Mouse (Mus musculus): ENCODE data around the gene Anxa2. TPM values are rescaled to one million over a fixed set of nuclear protein-coding genes. Genes with fewer than 3 reads are reported as not detected.
A peak's percentile ranks its signal among the peaks of the same experiment; 100 is the strongest.

Gene Anxa2
- polyA plus RNA-seq (2016; fragmentation: Nextera tagmentation; extraction: Ambion mirVana) = 317 and 331 TPM in 2 replicates

- Histone ChIP-seq H3K4me1 (peaks cover 34% of the 10 kb centered on the region), H3K27ac (peak within 1 kb of the TSS; percentile 72), H3K4me2 (replicated peaks) (peak within 1 kb of the TSS; percentile 74), H3K4me3 (peak within 1 kb of the TSS; percentile 48), H3K9me3 (replicated peaks) (no peaks in the 10 kb centered on the region), H3K27me3 (peaks cover 31% of the 10 kb centered on the region), H3K9ac (peak within 1 kb of the TSS; percentile 65), H3K36me3 (no peaks in the 10 kb centered on the region)
- 8% methylated on average over 37 of the region's 37 CpGs for WGBS
- ATAC-seq (ENCODE audit: low FRiP score) = peak; percentile 90
These were observed at the start of gene Anxa2 for GRCm38 (mm10) chr9:69453066-69453900. Gene Anxa2 (plus strand): TSS chr9:69453620.

- Histone ChIP-seq H3K4me1 (no peaks in the 10 kb centered on the region), H3K36me3 (no peaks in the 10 kb centered on the region), H3K9me3 (replicated peaks) (no peaks in the 10 kb centered on the region), H3K4me2 (replicated peaks) (no peak overlapping the region), H3K27ac (no peak overlapping the region), H3K9ac (no peak overlapping the region), H3K27me3 (no peaks in the 10 kb centered on the region), H3K4me3 (no peak overlapping the region)
- 73% methylated on average over 6 of the region's 6 CpGs for whole genome bisulfite sequencing
- ATAC-seq (ENCODE audit: low FRiP score) = no peak
These were observed 48.7 kb upstream of the Anxa2 start for GRCm38 (mm10) chr9:69404671-69405070.

GRCm38 (mm10) chr9:69419476-69419875, 33.9 kb upstream of the Anxa2 start:
- Histone ChIP-seq H3K27ac (no peak overlapping the region), H3K36me3 (peaks cover 27% of the 10 kb centered on the region), H3K9ac (no peak overlapping the region), H3K4me2 (replicated peaks) (no peak overlapping the region), H3K4me1 (no peaks in the 10 kb centered on the region), H3K27me3 (no peaks in the 10 kb centered on the region), H3K4me3 (no peak overlapping the region), H3K9me3 (replicated peaks) (no peaks in the 10 kb centered on the region)
- ATAC-seq (ENCODE audit: low FRiP score) = no peak
- WGBS = 88% methylated on average over 1 of the region's 1 CpGs

GRCm38 (mm10) chr9:69430531-69430930, 22.9 kb upstream of the Anxa2 start:
- no peak for ATAC-seq (ENCODE audit: low FRiP score)
- Histone ChIP-seq H3K9ac (no peak overlapping the region), H3K36me3 (peaks cover 22% of the 10 kb centered on the region; the same call in 1 of the 2 replicates), H3K9me3 (replicated peaks) (no peaks in the 10 kb centered on the region), H3K4me2 (replicated peaks) (no peak overlapping the region), H3K4me3 (no peak overlapping the region), H3K4me1 (peaks cover 17% of the 10 kb centered on the region; the same call in 1 of the 2 replicates), H3K27me3 (no peaks in the 10 kb centered on the region), H3K27ac (0 out of 2 replicates have a peak overlapping the region, but pooled peaks have one; percentile 60)
- WGBS = 88% methylated on average over 3 of the region's 3 CpGs

GRCm38 (mm10) chr9:69431863-69432555, 21.4 kb upstream of the Anxa2 start:
- 22% methylated on average over 6 of the region's 6 CpGs for WGBS
- Histone ChIP-seq H3K4me1 (peaks cover 17% of the 10 kb centered on the region; the same call in 1 of the 2 replicates), H3K4me2 (replicated peaks) (no peak overlapping the region), H3K36me3 (peaks cover 22% of the 10 kb centered on the region; the same call in 1 of the 2 replicates), H3K27me3 (no peaks in the 10 kb centered on the region), H3K9me3 (replicated peaks) (no peaks in the 10 kb centered on the region), H3K9ac (no peak overlapping the region), H3K27ac (peak overlapping the region; percentile 60), H3K4me3 (no peak overlapping the region)
- ATAC-seq (ENCODE audit: low FRiP score) = no peak

GRCm38 (mm10) chr9:69435194-69435593, 18.2 kb upstream of the Anxa2 start:
- WGBS = 73% methylated on average over 10 of the region's 10 CpGs
- Histone ChIP-seq H3K9me3 (replicated peaks) (no peaks in the 10 kb centered on the region), H3K27ac (no peak overlapping the region), H3K4me1 (peaks cover 23% of the 10 kb centered on the region), H3K4me3 (no peak overlapping the region), H3K4me2 (replicated peaks) (no peak overlapping the region), H3K9ac (no peak overlapping the region), H3K27me3 (no peaks in the 10 kb centered on the region), H3K36me3 (0 out of 2 replicates have a peak, but pooled peaks cover 7% of the 10 kb centered on the region)
- ATAC-seq (ENCODE audit: low FRiP score) = no peak

GRCm38 (mm10) chr9:69435662-69436061, 17.8 kb upstream of the Anxa2 start:
- Histone ChIP-seq H3K9me3 (replicated peaks) (no peaks in the 10 kb centered on the region), H3K9ac (no peak overlapping the region), H3K4me2 (replicated peaks) (no peak overlapping the region), H3K27ac (no peak overlapping the region), H3K4me3 (no peak overlapping the region), H3K4me1 (peaks cover 21% of the 10 kb centered on the region), H3K36me3 (0 out of 2 replicates have a peak, but pooled peaks cover 2% of the 10 kb centered on the region), H3K27me3 (no peaks in the 10 kb centered on the region)
- ATAC-seq (ENCODE audit: low FRiP score) = no peak

DNA sequence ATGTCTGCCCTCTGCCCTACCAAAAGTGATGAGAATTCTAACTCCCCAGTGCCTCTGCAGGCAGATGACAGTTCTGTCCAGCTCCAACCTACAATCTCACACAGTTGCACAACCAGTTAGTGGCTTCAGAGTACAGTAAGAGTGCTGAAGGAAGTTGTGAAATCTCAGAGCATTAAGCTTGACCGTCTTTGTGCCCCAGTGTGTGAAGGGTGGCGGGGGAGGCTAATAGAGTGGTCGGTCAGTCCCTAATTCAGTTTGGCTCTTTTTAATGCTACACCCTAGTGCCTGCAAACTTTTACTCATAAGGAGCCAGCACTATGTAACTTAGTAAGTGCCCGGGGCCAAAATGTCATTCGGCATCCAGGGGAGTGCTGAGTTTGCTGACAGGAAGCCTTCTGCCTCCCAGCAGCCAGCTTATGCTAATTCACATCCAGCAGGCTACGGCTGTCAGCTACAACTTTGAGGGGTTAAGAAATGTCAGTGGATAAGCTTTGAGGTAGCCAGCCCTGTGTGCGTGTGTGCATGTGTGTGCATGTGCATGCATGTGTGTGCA, 13.5 kb upstream of the Anxa2 start:
- H3K27me3 ChIP-seq = no peaks in the 10 kb centered on the region
- no peak for ATAC-seq (ENCODE audit: low FRiP score)
- no peak overlapping the region for H3K9ac ChIP-seq
- no peak overlapping the region for H3K27ac ChIP-seq
- H3K4me2 ChIP-seq (replicated peaks) = no peak overlapping the region
- peaks cover 7% of the 10 kb centered on the region for H3K4me1 ChIP-seq
- H3K9me3 ChIP-seq (replicated peaks) = no peaks in the 10 kb centered on the region
- no peaks in the 10 kb centered on the region for H3K36me3 ChIP-seq
- no peak overlapping the region for H3K4me3 ChIP-seq
- WGBS = 26% methylated on average over 7 of the region's 7 CpGs

- no peak overlapping the region for H3K4me2 ChIP-seq (replicated peaks)
- no peak overlapping the region for H3K27ac ChIP-seq
- H3K9me3 ChIP-seq (replicated peaks) = no peaks in the 10 kb centered on the region
- peaks cover 7% of the 10 kb centered on the region for H3K4me1 ChIP-seq
- WGBS = 74% methylated on average over 6 of the region's 6 CpGs
- no peak overlapping the region for H3K9ac ChIP-seq
- H3K27me3 ChIP-seq = no peaks in the 10 kb centered on the region
- no peak overlapping the region for H3K4me3 ChIP-seq
- H3K36me3 ChIP-seq = no peaks in the 10 kb centered on the region
- no peak for ATAC-seq (ENCODE audit: low FRiP score)
These were observed 10.9 kb upstream of the Anxa2 start for GRCm38 (mm10) chr9:69442471-69443038.

DNA sequence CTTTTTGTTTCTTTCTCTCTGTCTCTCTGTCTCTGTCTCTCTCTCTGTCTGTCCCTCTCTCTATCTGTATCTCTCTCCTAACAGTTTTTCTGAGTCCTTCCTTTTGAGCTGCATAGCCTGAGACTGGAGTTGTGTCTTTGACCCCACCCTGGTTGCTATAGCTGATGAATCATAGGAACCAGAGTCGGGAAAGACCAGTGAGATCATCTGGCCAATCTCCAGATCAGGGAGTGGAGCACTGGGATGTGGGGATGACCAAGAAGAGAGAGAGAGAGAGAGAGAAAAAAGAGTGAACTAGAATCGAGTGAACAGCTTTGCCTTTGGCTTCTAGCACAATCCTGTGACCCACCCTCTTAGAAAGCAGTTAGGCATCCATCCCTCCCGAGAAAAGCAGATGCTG, 10.2 kb upstream of the Anxa2 start:
- ATAC-seq (ENCODE audit: low FRiP score) = no peak
- 69% methylated on average over 3 of the region's 3 CpGs for WGBS
- no peaks in the 10 kb centered on the region for H3K36me3 ChIP-seq

DNA sequence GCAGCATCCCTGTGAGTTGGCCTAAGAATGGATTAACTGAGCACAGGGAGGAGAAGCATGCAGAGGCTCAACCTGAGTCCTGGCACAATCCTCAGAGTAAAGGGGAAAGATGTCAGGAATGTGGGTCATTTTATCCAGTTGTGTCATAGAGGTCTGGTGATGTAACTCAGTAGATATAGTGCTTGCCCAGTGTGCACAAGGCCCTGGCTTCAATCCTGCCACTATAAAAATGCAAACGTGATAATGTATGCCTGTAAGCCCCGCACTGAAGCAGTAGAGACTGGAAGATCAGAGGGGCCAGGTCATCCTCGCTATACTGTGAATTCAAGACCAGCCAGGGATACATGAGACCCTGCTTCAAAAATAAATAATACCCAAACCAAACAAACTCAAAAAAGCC, 4.6 kb upstream of the Anxa2 start:
- H3K4me3 ChIP-seq = no peak overlapping the region
- no peak overlapping the region for H3K4me2 ChIP-seq (replicated peaks)
- H3K36me3 ChIP-seq = no peaks in the 10 kb centered on the region
- peaks cover 10% of the 10 kb centered on the region for H3K4me1 ChIP-seq
- 64% methylated on average over 3 of the region's 3 CpGs for WGBS
- ATAC-seq (ENCODE audit: low FRiP score) = no peak
- H3K27me3 ChIP-seq = peaks cover 15% of the 10 kb centered on the region
- no peak overlapping the region for H3K9ac ChIP-seq
- no peak overlapping the region for H3K27ac ChIP-seq
- no peaks in the 10 kb centered on the region for H3K9me3 ChIP-seq (replicated peaks)

More for the DNA sequence above, 10.2 kb upstream of the Anxa2 start:
- Histone ChIP-seq H3K9me3 (replicated peaks) (no peaks in the 10 kb centered on the region), H3K27ac (no peak overlapping the region), H3K4me3 (no peak overlapping the region), H3K27me3 (no peaks in the 10 kb centered on the region), H3K9ac (no peak overlapping the region), H3K4me1 (peaks cover 7% of the 10 kb centered on the region), H3K4me2 (replicated peaks) (no peak overlapping the region)

GRCm38 (mm10) chr9:69450636-69451035, 2.8 kb upstream of the Anxa2 start:
- Histone ChIP-seq H3K36me3 (no peaks in the 10 kb centered on the region), H3K9me3 (replicated peaks) (no peaks in the 10 kb centered on the region), H3K4me3 (no peak overlapping the region), H3K27ac (no peak overlapping the region), H3K9ac (no peak overlapping the region), H3K27me3 (peaks cover 31% of the 10 kb centered on the region), H3K4me1 (peaks cover 22% of the 10 kb centered on the region), H3K4me2 (replicated peaks) (no peak overlapping the region)
- ATAC-seq (ENCODE audit: low FRiP score) = no peak
- 85% methylated on average over 9 of the region's 9 CpGs for WGBS
